Mouse (Mus musculus) lung, adult 18-20 months (tissue): ENCODE data around the gene Syn3.
"Not testable (repeated sequence)": the region's sequence is repeated elsewhere in the genome, so short reads cannot be mapped to it uniquely, and the experiment has no call there.

Experiments used
- DNase-seq, 2 experiments: peaks; one replicate each; pipeline ENCODE4 v3.0.0; 2022; ENCODE audit warnings: mixed read lengths in 2 of 2

Syn3 gene

GRCm38 (mm10) chr10:86468612-86469546, 29.8 kb downstream of the Syn3 start:
- peak in 1 of 2 experiments; percentile 30 for DNase-seq

- DNase-seq: peak; percentile 74 to 80
Measured at GRCm38 (mm10) chr10:86463538-86464199, 35.0 kb downstream of the Syn3 start.

GRCm38 (mm10) chr10:86459643-86460042, 39.1 kb downstream of the Syn3 start:
- DNase-seq: peak; percentile 84 to 90

- DNase-seq: peak in 1 of 2 experiments; percentile 15
Measured at GRCm38 (mm10) chr10:86457665-86458209, 41.0 kb downstream of the Syn3 start.

- DNase-seq: peak in 1 of 2 experiments; percentile 36
Measured at GRCm38 (mm10) chr10:86457195-86457594, 41.5 kb downstream of the Syn3 start.

GRCm38 (mm10) chr10:86455296-86456055, 43.2 kb downstream of the Syn3 start:
- DNase-seq: no peak

- DNase-seq: peak in 1 of 2 experiments; percentile 44
Measured at GRCm38 (mm10) chr10:86452326-86452995, 46.2 kb downstream of the Syn3 start.

- no peak for DNase-seq
Measured at GRCm38 (mm10) chr10:86451294-86451693, 47.4 kb downstream of the Syn3 start.

- no peak for DNase-seq
Measured at GRCm38 (mm10) chr10:86446649-86447048, 52.0 kb downstream of the Syn3 start.

GRCm38 (mm10) chr10:86445207-86445606, 53.5 kb downstream of the Syn3 start:
- DNase-seq: no peak

GRCm38 (mm10) chr10:86444665-86445064, 54.0 kb downstream of the Syn3 start:
- DNase-seq: no peak

- no peak for DNase-seq
Measured at GRCm38 (mm10) chr10:86441765-86442164, 56.9 kb downstream of the Syn3 start.

GRCm38 (mm10) chr10:86439640-86440039, 59.1 kb downstream of the Syn3 start:
- no peak for DNase-seq

GRCm38 (mm10) chr10:86437294-86437693, 61.4 kb downstream of the Syn3 start:
- DNase-seq: peak in 1 of 2 experiments; percentile 38

- not testable (repeated sequence) for DNase-seq
Measured at GRCm38 (mm10) chr10:86435006-86435405, 63.7 kb downstream of the Syn3 start.

GRCm38 (mm10) chr10:86429651-86430050, 69.0 kb downstream of the Syn3 start:
- DNase-seq: no peak

GRCm38 (mm10) chr10:86427956-86428355, 70.7 kb downstream of the Syn3 start:
- DNase-seq: no peak

- peak in 1 of 2 experiments; percentile 13 for DNase-seq
Measured at GRCm38 (mm10) chr10:86425690-86426530, 72.8 kb downstream of the Syn3 start.

GRCm38 (mm10) chr10:86421731-86422370, 76.8 kb downstream of the Syn3 start:
- no peak for DNase-seq

GRCm38 (mm10) chr10:86418931-86419330, 79.8 kb downstream of the Syn3 start:
- DNase-seq: peak; percentile 57 to 71

- DNase-seq: peak; percentile 13 to 24
Measured at GRCm38 (mm10) chr10:86418345-86418744, 80.4 kb downstream of the Syn3 start.
